Mouse (Mus musculus): ENCODE measurements at regions not wholly inside any gene's neighbourhood (a gene's known extent, or its start where the extent isn't known, plus 50 kb on each side); places are given as distances from the start of the nearest gene placed in this dataset.

- no peak overlapping the region for H3K27ac ChIP-seq
- no peaks in the 10 kb centered on the region for H3K27me3 ChIP-seq (ENCODE audit: control insufficient read depth, insufficient read depth, low read length)
- no peak for ATAC-seq (ENCODE audit: insufficient read depth)
- H3K36me3 ChIP-seq (replicated peaks; ENCODE audit: control insufficient read depth, insufficient read depth, low read depth), result no peaks in the 10 kb centered on the region
- H3K4me2 ChIP-seq (ENCODE audit: low read depth), result no peak overlapping the region
- H3K4me1 ChIP-seq (replicated peaks; ENCODE audit: control insufficient read depth in 2 of 2, insufficient read depth in 2 of 2, low read length in 1 of 2), result no peaks in the 10 kb centered on the region
- no peak overlapping the region for H3K4me3 ChIP-seq (ENCODE audit: insufficient read depth in 1 of 2, low read depth in 2 of 2, low read length in 2 of 2)
- DNase-seq (ENCODE audit: low read depth in 3 of 3, low spot score in 3 of 3), result no peak
- TF ChIP-seq EP300 (IDR thresholded peaks at IDR 0.05; ENCODE audit: low read depth) (no peak), CTCF (IDR thresholded peaks at IDR 0.05; ENCODE audit: low read depth) (no peak)
- H3K9ac ChIP-seq (replicated peaks), result no peak overlapping the region
- H3K9me3 ChIP-seq (ENCODE audit: control insufficient read depth, low read length), result no peaks in the 10 kb centered on the region
- 64% methylated on average over 4 of the region's 4 CpGs for WGBS (ENCODE audit: insufficient replicate concordance)
Observed at GRCm38 (mm10) chr10:17008683-17009082, 714.3 kb upstream of the Cited2 start.

- ATAC-seq (ENCODE audit: insufficient read depth), result no peak
- TF ChIP-seq EP300 (IDR thresholded peaks at IDR 0.05; ENCODE audit: low read depth) (no peak), CTCF (IDR thresholded peaks at IDR 0.05; ENCODE audit: low read depth) (no peak)
Observed at GRCm38 (mm10) chr10:17010047-17010446, 713.0 kb upstream of the Cited2 start.

GRCm38 (mm10) chr10:17011876-17012275 is 711.1 kb upstream of the Cited2 start:
- DNase-seq (ENCODE audit: low read depth in 3 of 3, low spot score in 3 of 3), result no peak
- ATAC-seq (ENCODE audit: insufficient read depth), result no peak
- WGBS (ENCODE audit: insufficient replicate concordance), result 52% methylated on average over 2 of the region's 2 CpGs

More at GRCm38 (mm10) chr10:17010047-17010446, 713.0 kb upstream of the Cited2 start:
- H3K4me1 ChIP-seq (replicated peaks; ENCODE audit: control insufficient read depth in 2 of 2, insufficient read depth in 2 of 2, low read length in 1 of 2), result no peaks in the 10 kb centered on the region
- H3K27ac ChIP-seq, result no peak overlapping the region
- H3K9ac ChIP-seq (replicated peaks), result no peak overlapping the region
- no peak for DNase-seq (ENCODE audit: low read depth in 3 of 3, low spot score in 3 of 3)
- H3K27me3 ChIP-seq (ENCODE audit: control insufficient read depth, insufficient read depth, low read length), result no peaks in the 10 kb centered on the region
- H3K4me3 ChIP-seq (ENCODE audit: insufficient read depth in 1 of 2, low read depth in 2 of 2, low read length in 2 of 2), result no peak overlapping the region
- no peaks in the 10 kb centered on the region for H3K36me3 ChIP-seq (replicated peaks; ENCODE audit: control insufficient read depth, insufficient read depth, low read depth)
- 59% methylated on average over 3 of the region's 3 CpGs for WGBS (ENCODE audit: insufficient replicate concordance)
- H3K9me3 ChIP-seq (ENCODE audit: control insufficient read depth, low read length), result no peaks in the 10 kb centered on the region
- no peak overlapping the region for H3K4me2 ChIP-seq (ENCODE audit: low read depth)

GRCm38 (mm10) chr10:17012541-17012975 is 710.5 kb upstream of the Cited2 start:
- H3K4me3 ChIP-seq (ENCODE audit: insufficient read depth in 1 of 2, low read depth in 2 of 2, low read length in 2 of 2), result no peak overlapping the region
- no peaks in the 10 kb centered on the region for H3K4me1 ChIP-seq (replicated peaks; ENCODE audit: control insufficient read depth in 2 of 2, insufficient read depth in 2 of 2, low read length in 1 of 2)
- H3K9ac ChIP-seq (replicated peaks), result no peak overlapping the region
- no peak overlapping the region for H3K4me2 ChIP-seq (ENCODE audit: low read depth)
- no peak for ATAC-seq (ENCODE audit: insufficient read depth)
- no peak for TF ChIP-seq EP300 (IDR thresholded peaks at IDR 0.05; ENCODE audit: low read depth)
- no peak for TF ChIP-seq CTCF (IDR thresholded peaks at IDR 0.05; ENCODE audit: low read depth)
- no peaks in the 10 kb centered on the region for H3K9me3 ChIP-seq (ENCODE audit: control insufficient read depth, low read length)
- DNase-seq (ENCODE audit: low read depth in 3 of 3, low spot score in 3 of 3), result no peak
- H3K27ac ChIP-seq, result no peak overlapping the region
- H3K27me3 ChIP-seq (ENCODE audit: control insufficient read depth, insufficient read depth, low read length), result no peaks in the 10 kb centered on the region
- no peaks in the 10 kb centered on the region for H3K36me3 ChIP-seq (replicated peaks; ENCODE audit: control insufficient read depth, insufficient read depth, low read depth)
- WGBS (ENCODE audit: insufficient replicate concordance), result 47% methylated on average over 3 of the region's 3 CpGs

More at GRCm38 (mm10) chr10:17011876-17012275, 711.1 kb upstream of the Cited2 start:
- Histone ChIP-seq H3K9me3 (ENCODE audit: control insufficient read depth, low read length) (no peaks in the 10 kb centered on the region), H3K4me1 (replicated peaks; ENCODE audit: control insufficient read depth in 2 of 2, insufficient read depth in 2 of 2, low read length in 1 of 2) (no peaks in the 10 kb centered on the region), H3K4me3 (ENCODE audit: insufficient read depth in 1 of 2, low read depth in 2 of 2, low read length in 2 of 2) (no peak overlapping the region), H3K27ac (no peak overlapping the region), H3K27me3 (ENCODE audit: control insufficient read depth, insufficient read depth, low read length) (no peaks in the 10 kb centered on the region), H3K9ac (replicated peaks) (no peak overlapping the region), H3K36me3 (replicated peaks; ENCODE audit: control insufficient read depth, insufficient read depth, low read depth) (no peaks in the 10 kb centered on the region), H3K4me2 (ENCODE audit: low read depth) (no peak overlapping the region)
- no peak for TF ChIP-seq EP300 (IDR thresholded peaks at IDR 0.05; ENCODE audit: low read depth)
- no peak for TF ChIP-seq CTCF (IDR thresholded peaks at IDR 0.05; ENCODE audit: low read depth)

- DNase-seq (ENCODE audit: low read depth in 3 of 3, low spot score in 3 of 3) (no peak), ATAC-seq (ENCODE audit: insufficient read depth) (no peak)
- WGBS (ENCODE audit: insufficient replicate concordance), result 54% methylated on average over 3 of the region's 3 CpGs
- Histone ChIP-seq H3K9me3 (ENCODE audit: control insufficient read depth, low read length) (no peaks in the 10 kb centered on the region), H3K27ac (no peak overlapping the region), H3K9ac (replicated peaks) (no peak overlapping the region), H3K4me1 (replicated peaks; ENCODE audit: control insufficient read depth in 2 of 2, insufficient read depth in 2 of 2, low read length in 1 of 2) (no peaks in the 10 kb centered on the region), H3K36me3 (replicated peaks; ENCODE audit: control insufficient read depth, insufficient read depth, low read depth) (no peaks in the 10 kb centered on the region), H3K27me3 (ENCODE audit: control insufficient read depth, insufficient read depth, low read length) (no peaks in the 10 kb centered on the region), H3K4me3 (ENCODE audit: insufficient read depth in 1 of 2, low read depth in 2 of 2, low read length in 2 of 2) (no peak overlapping the region), H3K4me2 (ENCODE audit: low read depth) (no peak overlapping the region)
- TF ChIP-seq CTCF (IDR thresholded peaks at IDR 0.05; ENCODE audit: low read depth), result no peak
Observed at GRCm38 (mm10) chr10:17014826-17015225, 708.2 kb upstream of the Cited2 start.

Measured in liver, embryonic 14.5 days (tissue).